Mouse (Mus musculus) gastrocnemius, postnatal 4 days (tissue): ENCODE measurements around the gene Sema3g. TPM values are rescaled to one million over a fixed set of nuclear protein-coding genes. Genes with fewer than 3 reads are reported as not detected.
A peak's percentile ranks its signal among the peaks of the same experiment; 100 is the strongest.

Experiments used
- DNase-seq, 2 experiments: peaks; one replicate each; pipeline ENCODE4 v3.0.0; 2021 to 2022; ENCODE audit warnings: low spot score in 2 of 2, mixed read lengths in 2 of 2
- total RNA-seq, 2 experiments: library from RNA; stranded (reverse); gene quantifications; 2 replicates each; pipeline ENCODE4 v1.2.3; 2021

Gene Sema3g
- total RNA-seq, 2 experiments from 2014 or later: 11.5 to 11.6 TPM

DNA sequence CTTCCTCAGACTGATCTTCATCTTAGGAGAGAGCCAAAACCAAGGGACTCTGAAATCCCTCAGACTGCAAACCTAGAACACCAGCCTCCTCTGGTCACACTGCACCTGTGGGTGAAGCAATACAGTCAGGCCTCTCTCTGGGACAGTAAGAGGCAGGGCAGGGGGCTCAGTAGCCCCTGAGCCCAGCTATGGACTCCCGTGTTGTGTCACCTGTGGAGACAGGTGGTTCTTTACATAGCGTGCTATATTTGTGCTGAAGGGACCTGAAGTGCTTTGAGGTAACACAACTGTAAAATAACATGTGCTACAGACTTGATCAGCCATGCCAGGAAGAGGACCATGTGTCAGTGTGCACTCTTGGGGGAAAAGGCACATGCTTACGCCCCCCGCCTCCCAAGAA lies 22.1 kb upstream of the Sema3g start:
- DNase-seq: no peak

GRCm38 (mm10) chr14:31195968-31196367 lies 21.7 kb upstream of the Sema3g start:
- no peak for DNase-seq

DNA sequence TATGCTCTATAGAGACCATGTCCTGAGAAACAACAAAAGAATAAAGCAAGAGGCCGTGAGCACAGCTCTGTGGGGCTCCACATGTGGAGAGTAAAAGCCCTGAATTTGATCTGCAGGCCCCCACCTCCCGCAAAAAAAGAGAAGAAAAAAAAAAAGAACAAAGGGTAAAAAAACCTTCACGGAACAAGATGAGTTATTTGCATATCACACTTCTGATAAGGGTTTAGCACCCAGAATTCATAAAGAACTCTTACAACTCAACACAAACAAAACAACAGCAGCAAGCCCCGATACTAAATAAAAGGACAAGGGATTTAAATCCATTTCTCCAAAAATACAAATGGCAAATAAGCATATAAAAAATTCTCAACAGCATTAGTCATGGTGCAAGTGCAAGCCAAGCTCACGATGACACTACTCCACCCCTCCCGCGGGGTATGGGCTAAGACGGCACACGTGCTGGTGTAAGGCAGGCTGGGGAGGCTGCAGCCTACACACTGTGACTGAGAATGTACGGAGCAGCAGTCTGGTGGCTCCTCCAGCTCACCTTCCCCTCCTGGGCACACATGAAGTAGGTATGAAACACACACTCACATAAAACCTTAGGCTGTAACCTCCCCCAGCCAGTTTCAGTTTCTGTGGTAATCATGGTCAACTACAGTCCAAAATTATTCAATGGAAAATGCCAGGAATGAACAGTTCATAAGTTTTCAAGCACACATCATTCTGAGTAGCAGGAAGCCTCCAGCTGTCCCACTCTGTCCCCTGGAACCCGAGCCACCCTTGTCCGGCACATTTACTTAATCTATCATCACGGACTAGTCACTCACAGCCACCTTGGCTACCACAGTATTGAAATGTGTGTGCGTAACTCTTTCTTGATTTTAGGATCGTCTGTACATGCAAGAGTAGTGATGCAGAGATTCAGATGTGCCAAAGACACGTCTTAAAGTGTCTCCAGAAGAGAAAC lies 19.8 kb upstream of the Sema3g start:
- DNase-seq: peak in 1 of 2 experiments; percentile 69

- no peak for DNase-seq
Observed at GRCm38 (mm10) chr14:31199599-31199998, 18.1 kb upstream of the Sema3g start.

DNA sequence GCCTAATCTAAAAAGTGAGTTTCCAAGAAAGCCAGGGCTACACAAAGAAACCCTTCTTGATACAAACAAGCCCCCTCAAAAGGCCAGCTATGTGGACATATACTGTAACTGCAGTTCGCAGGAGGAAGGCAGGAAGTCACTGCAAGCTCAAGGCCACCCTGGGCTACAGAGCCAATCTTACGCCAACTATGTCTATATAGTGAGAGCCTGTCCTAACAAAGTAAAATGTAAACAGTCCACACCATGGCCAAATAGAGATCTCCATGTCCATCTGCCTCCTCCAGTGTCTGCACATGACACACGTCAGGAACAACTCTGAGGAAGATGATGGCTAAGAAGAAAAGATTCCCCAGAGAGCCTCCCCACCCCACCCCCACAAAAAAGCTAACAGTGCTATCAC lies 17.6 kb upstream of the Sema3g start:
- no peak for DNase-seq

- DNase-seq: no peak
Observed at GRCm38 (mm10) chr14:31204844-31205243, 12.8 kb upstream of the Sema3g start.

DNA sequence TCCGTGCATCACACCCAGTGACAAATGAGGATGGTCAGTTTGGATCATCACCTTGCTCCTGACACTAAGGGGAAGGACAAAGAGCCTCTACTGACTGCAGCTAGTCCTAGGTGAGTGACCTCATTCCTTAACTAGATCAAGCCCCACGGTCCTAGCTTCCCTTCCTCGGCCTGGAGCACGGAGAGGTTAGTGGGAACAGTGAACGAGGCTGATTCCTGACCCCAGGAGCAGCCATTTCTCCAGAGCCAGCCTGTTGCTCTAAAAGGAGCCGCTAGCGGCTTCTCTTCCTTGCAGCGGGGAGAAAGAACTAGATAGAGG lies 12.5 kb upstream of the Sema3g start:
- DNase-seq: no peak

DNA sequence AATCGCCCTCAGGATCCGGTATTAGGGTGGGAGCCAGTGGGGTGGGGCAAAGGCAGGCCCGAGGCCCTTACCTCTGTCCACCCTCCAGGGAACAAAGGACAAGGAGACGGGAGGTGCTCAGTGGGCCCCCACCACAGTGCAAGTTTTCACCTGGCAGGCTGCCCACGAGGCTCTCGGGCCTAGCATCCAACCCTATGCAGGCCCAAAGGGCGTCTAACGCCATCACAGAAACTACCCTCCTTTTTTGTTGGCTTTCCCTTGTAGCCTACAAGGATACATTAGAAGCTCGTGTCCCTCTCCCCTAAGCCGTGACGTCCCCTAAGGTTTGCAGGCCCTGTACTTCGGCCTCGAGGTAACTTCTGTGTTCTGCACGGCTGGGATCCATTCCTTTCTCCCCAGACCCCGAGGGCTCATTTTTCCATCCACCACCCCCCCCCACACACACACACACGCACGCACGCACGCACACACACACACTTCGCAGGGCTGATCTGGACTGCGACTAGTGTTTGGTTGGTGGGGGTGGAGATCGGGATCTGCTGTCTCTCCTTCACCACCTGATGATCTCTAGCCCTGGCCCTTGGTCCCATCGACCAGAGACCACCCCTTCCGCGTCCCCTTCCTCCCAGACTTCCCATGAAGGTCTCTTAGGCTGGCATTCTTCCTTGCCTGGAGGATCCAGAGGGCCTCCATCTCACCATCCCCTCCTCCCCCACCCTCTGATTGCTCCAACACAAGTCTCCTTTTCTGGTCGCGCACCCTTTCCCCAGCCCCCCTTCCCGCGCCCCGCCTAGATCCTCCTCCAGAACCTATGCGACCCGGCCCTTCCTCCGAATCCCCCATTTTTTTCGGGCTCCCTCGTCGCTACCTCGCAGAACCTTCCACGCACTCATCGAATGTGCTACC lies 11.8 kb upstream of the Sema3g start:
- peak; percentile 49 to 70 for DNase-seq

DNA sequence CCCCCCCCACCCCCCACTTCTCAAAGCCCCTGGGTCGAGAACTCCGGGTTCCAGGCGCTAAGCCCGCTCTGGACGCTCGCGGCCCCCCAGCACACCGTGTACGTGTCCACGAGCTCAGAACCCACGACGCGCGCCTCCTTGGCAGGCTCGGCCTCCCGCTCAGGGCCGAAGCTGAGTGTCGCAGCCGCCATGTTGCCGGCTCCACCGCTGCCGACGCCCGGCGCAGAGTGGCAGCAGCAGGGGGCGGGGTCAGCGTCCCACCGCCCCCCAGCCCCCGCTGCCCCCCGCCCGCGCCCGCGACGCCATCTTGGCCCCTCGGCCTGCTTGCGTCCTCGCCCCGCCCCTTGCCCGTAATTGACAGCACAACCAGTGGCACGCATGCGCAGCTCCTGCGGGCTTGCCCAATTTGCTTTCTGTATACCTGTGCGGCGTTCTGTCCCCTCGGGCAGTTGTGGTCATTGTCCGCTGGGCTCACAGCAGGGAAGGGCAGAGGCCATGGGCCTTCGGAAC lies 11.1 kb upstream of the Sema3g start:
- peak; percentile 93 to 97 for DNase-seq

GRCm38 (mm10) chr14:31207070-31207830 lies 10.4 kb upstream of the Sema3g start:
- DNase-seq: no peak

DNA sequence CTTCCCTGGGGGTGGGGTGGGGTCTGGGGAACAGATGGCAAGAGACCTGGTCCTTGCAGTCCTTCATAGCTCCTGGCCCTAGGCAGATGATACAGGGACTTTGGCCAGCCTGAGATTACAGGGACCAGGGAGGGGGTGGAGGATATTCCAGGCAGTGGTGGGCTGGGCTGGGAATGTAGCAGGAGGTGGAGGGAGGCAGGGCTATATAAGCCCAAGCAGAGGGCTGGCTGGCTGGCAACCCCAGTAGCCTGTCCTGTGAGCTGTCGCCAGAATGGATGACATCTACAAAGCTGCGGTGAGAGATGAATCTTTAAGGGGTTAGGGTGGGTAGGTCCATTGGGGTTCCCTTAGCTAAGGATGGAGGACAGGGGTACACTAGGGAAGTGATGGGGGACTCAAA lies 9.6 kb upstream of the Sema3g start, which contains the start of gene Tnnc1:
Gene Tnnc1 (plus strand): TSS at position 229 of the 400 bp plus-strand sequence.
- no peak for DNase-seq

DNA sequence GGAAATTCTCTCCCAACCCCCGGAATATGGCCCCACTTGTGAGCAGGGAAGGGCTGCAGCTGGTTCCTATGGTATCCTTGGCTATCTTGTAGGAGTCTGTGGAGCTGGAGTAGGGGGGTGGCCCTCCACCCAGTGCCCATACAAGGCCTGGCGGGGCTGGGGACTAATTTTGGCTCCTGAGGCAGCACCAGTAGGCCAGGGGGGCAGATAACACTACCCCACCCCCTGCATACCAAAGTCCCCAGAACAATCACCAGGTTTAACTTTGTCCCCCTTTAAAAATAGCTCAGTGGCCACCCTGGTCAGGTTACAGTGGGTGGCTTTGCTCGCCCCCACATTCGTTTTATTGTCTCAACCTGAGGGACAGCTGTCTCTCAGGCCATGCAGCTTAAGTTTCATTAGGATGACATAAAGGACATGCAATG lies 8.5 kb upstream of the Sema3g start:
- DNase-seq: no peak

DNA sequence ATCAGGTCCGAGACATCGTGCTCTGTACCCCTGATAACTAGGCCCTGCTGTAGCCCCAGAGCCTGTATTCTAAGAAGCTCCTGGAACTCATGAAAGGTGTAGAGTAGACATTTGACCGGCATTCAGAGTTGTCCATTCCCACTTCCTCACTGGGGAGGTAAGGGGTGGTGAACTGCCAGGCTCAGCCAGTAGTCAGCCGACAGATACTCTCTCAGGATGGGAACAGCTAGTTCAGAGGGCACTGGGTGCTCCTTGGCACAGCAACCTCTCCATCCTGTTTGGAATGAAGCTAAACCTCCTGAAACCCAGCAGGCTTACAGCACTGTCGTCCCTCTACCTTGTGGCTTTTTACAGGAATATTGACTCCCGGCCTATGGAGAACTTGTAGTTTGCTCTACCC lies 5.8 kb upstream of the Sema3g start:
- no peak for DNase-seq

GRCm38 (mm10) chr14:31212499-31212898 lies 5.2 kb upstream of the Sema3g start:
- no peak for DNase-seq

- no peak for DNase-seq
Observed at GRCm38 (mm10) chr14:31213868-31214267, 3.8 kb upstream of the Sema3g start.

DNA sequence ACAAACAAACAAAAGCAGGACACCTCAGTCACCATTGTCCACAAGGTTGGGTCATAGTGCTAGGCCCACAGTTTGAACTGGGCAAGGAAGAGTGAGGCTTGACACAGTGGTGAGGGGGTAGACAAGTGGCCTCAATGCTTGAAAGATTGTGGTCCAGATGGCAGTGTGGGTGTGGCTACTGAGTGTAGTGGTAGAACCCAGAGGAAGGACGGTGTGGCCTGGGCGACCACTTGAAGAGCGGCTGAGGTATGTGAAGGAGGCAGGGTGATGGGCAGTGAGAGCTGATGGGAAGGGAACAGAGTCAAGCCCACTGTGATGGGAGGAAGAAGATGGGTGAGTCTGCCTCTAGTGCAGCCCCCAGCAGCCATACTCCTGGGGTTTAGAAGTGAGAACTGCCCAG lies 3.0 kb upstream of the Sema3g start:
- DNase-seq: no peak

- DNase-seq: peak in 1 of 2 experiments; percentile 58
Observed at GRCm38 (mm10) chr14:31215157-31216002, 2.3 kb upstream of the Sema3g start.

GRCm38 (mm10) chr14:31216846-31217245 lies 814 bp upstream of the Sema3g start, which contains the start of gene Nisch:
Gene Nisch, minus strand, starts transcription at chr14:31216946.
- DNase-seq: no peak

DNA sequence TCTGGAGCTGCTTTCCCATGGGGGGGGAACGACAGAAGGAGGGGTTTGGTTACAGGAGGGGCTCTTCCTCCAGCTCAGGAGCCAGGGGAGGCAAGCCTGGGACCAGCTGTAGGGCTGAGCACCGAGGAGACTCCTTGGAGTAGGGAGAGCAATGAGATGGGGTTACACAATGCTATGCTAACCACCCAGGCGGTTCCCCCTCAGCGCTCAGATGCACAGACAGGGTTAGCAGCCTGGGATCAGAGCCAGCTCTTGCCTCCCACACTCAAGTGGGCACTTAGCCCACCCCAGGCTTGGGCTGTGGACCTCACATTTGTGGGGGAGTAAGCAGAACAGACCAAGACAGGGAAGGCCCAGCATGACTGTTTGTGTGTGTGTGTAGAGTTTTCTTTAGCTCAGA lies 9.3 kb downstream of the Sema3g start:
- DNase-seq: peak in 1 of 2 experiments; percentile 58

DNA sequence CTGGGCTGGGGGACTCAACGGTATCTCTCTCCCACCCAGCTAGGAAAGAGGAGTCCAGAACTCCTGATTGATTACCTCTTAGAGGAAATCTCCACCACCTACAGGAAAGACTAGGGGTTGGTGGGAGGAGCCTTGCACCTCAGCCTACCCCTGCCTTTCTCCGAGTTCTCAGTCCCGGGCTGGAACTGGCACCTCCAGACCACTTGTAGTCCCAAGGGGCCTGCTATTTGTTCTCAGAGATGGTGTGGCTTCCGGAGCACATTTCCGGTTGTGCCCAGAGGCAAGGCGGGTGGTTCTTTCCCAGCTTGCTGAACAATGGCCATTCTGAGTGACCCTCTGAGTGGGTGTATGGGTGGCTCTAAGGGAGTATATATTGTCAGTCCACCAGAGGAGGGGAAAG lies 10.6 kb downstream of the Sema3g start:
- DNase-seq: no peak
